Mouse (Mus musculus) testis, adult 2 months (tissue): ENCODE measurements around the gene Il18bp.

Source experiments
- CTCF ChIP-seq: fragments of 200-500 bp; IDR thresholded peaks from 2 replicates; pipeline ENCODE4 v1.5.1; 2012; ENCODE audit warnings: low read depth, mild to moderate bottlenecking, inconsistent platforms, low read length, moderate library complexity; ENCODE audit not compliant: control insufficient read depth, insufficient read depth, insufficient replicate concordance
- POLR2A ChIP-seq: fragments of 200-500 bp; IDR thresholded peaks from 2 replicates; pipeline ENCODE4 v1.6.1; 2012; ENCODE audit warnings: low read depth, mild to moderate bottlenecking, inconsistent platforms, low read length, moderate library complexity; ENCODE audit not compliant: control insufficient read depth

- TF ChIP-seq POLR2A (no peak), CTCF (no peak)
These were observed 3.5 kb downstream of the Il18bp start for GRCm38 (mm10) chr7:102014995-102015394.
